10 mouse cellular contexts compared by ENCODE assay signal in genomic region chr11:115052206-115052605, GRCm38 (mm10). TPM values are rescaled to one million over a fixed set of nuclear protein-coding genes. Genes with fewer than 3 reads are reported as not detected.
DNase-seq lines count a peak whose midpoint lies in the region; ATAC-seq and TF ChIP-seq lines count a peak whose summit lies in the region.
"Had no signal": no experiment of that assay in that cellular context is flagged by ENCODE, and none has a peak within 500 bp of the region (broad histone marks: within the 10 kb centered on the region; RNA-seq: fewer than 3 reads in every experiment).

No protein-coding gene starts in this region.

- TF ChIP-seq EP300 in heart, postnatal 0 days (IDR thresholded peaks at IDR 0.05; ENCODE audit: low read depth): no peak

- peak; percentile 25 for DNase-seq in heart, postnatal 0 days (ENCODE audit: low spot score)
- peak; percentile 29 to 31 for DNase-seq in B cell, adult 2 months
- peak; percentile 30 for DNase-seq in c-Kit-positive CD71-positive TER-119-negative erythroid progenitor cells, embryonic 14.5 days (ENCODE audit: low read depth)
- peak; percentile 49 for DNase-seq in liver, embryonic 11.5 days (ENCODE audit: low spot score)
- peak; percentile 53 for DNase-seq in yolk sac, embryonic 10.5 days (ENCODE audit: low spot score)
- no peak for DNase-seq in layer of hippocampus, postnatal 10 days (ENCODE audit: low spot score in 2 of 2)

- H3K9me3 ChIP-seq in heart, postnatal 0 days (replicated peaks; ENCODE audit: control insufficient read depth, low read length): no peaks in the 10 kb centered on the region
- H3K9me3 ChIP-seq in heart, embryonic 11.5 days (replicated peaks; ENCODE audit: control insufficient read depth, low read length): no peaks in the 10 kb centered on the region
- no peaks in the 10 kb centered on the region for H3K9me3 ChIP-seq in liver, embryonic 11.5 days (ENCODE audit: control insufficient read depth, low read length)
- no peaks in the 10 kb centered on the region for H3K9me3 ChIP-seq in intestine, postnatal 0 days (ENCODE audit: control insufficient read depth)

- H3K36me3 ChIP-seq in heart, postnatal 0 days (replicated peaks; ENCODE audit: control insufficient read depth, insufficient read depth, low read length): no peaks in the 10 kb centered on the region
- H3K36me3 ChIP-seq in heart, embryonic 11.5 days (ENCODE audit: control insufficient read depth, insufficient read depth, low read length): no peaks in the 10 kb centered on the region
- no peaks in the 10 kb centered on the region for H3K36me3 ChIP-seq in liver, embryonic 11.5 days (ENCODE audit: control insufficient read depth, insufficient read depth, low read length)
- no peaks in the 10 kb centered on the region for H3K36me3 ChIP-seq in intestine, postnatal 0 days (ENCODE audit: control insufficient read depth, insufficient read depth)

- TF ChIP-seq CTCF in heart, postnatal 0 days (IDR thresholded peaks at IDR 0.05; ENCODE audit: low read depth): no peak
- TF ChIP-seq CTCF in intestine, postnatal 0 days (IDR thresholded peaks at IDR 0.05; ENCODE audit: low read depth): no peak

- no peak overlapping the region for H3K4me2 ChIP-seq in heart, postnatal 0 days (ENCODE audit: low read depth, low read length)
- no peak overlapping the region for H3K4me2 ChIP-seq in heart, embryonic 11.5 days
- H3K4me2 ChIP-seq in liver, embryonic 11.5 days: no peak overlapping the region
- H3K4me2 ChIP-seq in intestine, postnatal 0 days (replicated peaks; ENCODE audit: low read depth): no peak overlapping the region

- no peak overlapping the region for H3K27ac ChIP-seq in heart, postnatal 0 days (ENCODE audit: low read depth)
- no peak overlapping the region for H3K27ac ChIP-seq in heart, embryonic 11.5 days (ENCODE audit: low read depth, low read length)
- no peak overlapping the region for H3K27ac ChIP-seq in liver, embryonic 11.5 days (ENCODE audit: low read depth, low read length)
- H3K27ac ChIP-seq in intestine, postnatal 0 days (ENCODE audit: low read depth, low read length): no peak overlapping the region

- WGBS in heart, postnatal 0 days: 3% methylated on average over 9 of the region's 9 CpGs
- 4% methylated on average over 9 of the region's 9 CpGs for WGBS in heart, embryonic 11.5 days (ENCODE audit: insufficient replicate concordance)
- WGBS in liver, embryonic 11.5 days: 3% methylated on average over 9 of the region's 9 CpGs
- WGBS in intestine, postnatal 0 days: under 1% methylated on average over 9 of the region's 9 CpGs

- H3K9ac ChIP-seq in heart, postnatal 0 days (replicated peaks; ENCODE audit: low read depth, low read length): no peak overlapping the region
- no peak overlapping the region for H3K9ac ChIP-seq in heart, embryonic 11.5 days (ENCODE audit: low read depth, low read length)
- no peak overlapping the region for H3K9ac ChIP-seq in liver, embryonic 11.5 days (ENCODE audit: low read depth, low read length)
- no peak overlapping the region for H3K9ac ChIP-seq in intestine, postnatal 0 days (ENCODE audit: low read depth, low read length)

- no peaks in the 10 kb centered on the region for H3K4me1 ChIP-seq in heart, postnatal 0 days (ENCODE audit: control insufficient read depth, insufficient read depth)
- H3K4me1 ChIP-seq in heart, embryonic 11.5 days (ENCODE audit: control insufficient read depth, insufficient read depth, low read length): no peaks in the 10 kb centered on the region
- no peaks in the 10 kb centered on the region for H3K4me1 ChIP-seq in liver, embryonic 11.5 days (replicated peaks; ENCODE audit: control insufficient read depth, insufficient read depth, low read length)
- H3K4me1 ChIP-seq in intestine, postnatal 0 days (replicated peaks; ENCODE audit: control insufficient read depth, insufficient read depth, low read length): no peaks in the 10 kb centered on the region

- no peaks in the 10 kb centered on the region for H3K27me3 ChIP-seq in heart, postnatal 0 days (ENCODE audit: control insufficient read depth, insufficient read depth, low read length)
- H3K27me3 ChIP-seq in heart, embryonic 11.5 days (ENCODE audit: control insufficient read depth, insufficient read depth, low read length): no peaks in the 10 kb centered on the region
- no peaks in the 10 kb centered on the region for H3K27me3 ChIP-seq in liver, embryonic 11.5 days (replicated peaks; ENCODE audit: control insufficient read depth, insufficient read depth, low read length)
- H3K27me3 ChIP-seq in intestine, postnatal 0 days (replicated peaks; ENCODE audit: control insufficient read depth, insufficient read depth, low read length): no peaks in the 10 kb centered on the region

- no peak overlapping the region for H3K4me3 ChIP-seq in heart, postnatal 0 days (ENCODE audit: low read depth, low read length)
- no peak overlapping the region for H3K4me3 ChIP-seq in heart, embryonic 11.5 days (ENCODE audit: low read depth, low read length)
- H3K4me3 ChIP-seq in liver, embryonic 11.5 days (ENCODE audit: low read depth, low read length): no peak overlapping the region
- no peak overlapping the region for H3K4me3 ChIP-seq in intestine, postnatal 0 days (ENCODE audit: low read depth, low read length)

- no peak for ATAC-seq in heart, postnatal 0 days (ENCODE audit: insufficient read depth, low read depth)
- no peak for ATAC-seq in heart, embryonic 11.5 days (replicated peaks; ENCODE audit: insufficient number of reproducible peaks, low FRiP score, low TSS enrichment)
- no peak for ATAC-seq in liver, embryonic 11.5 days (replicated peaks; ENCODE audit: low FRiP score)
- ATAC-seq in intestine, postnatal 0 days: no peak

RNA-seq across cellular contexts. Expression of gene Cd300ld3, which starts 4.0 kb away (rescaled TPM):
- total RNA-seq in heart, postnatal 0 days (2014; rRNA removed; ENCODE audit: low replicate concordance): not detected in 2 replicates
- not detected in 2 replicates for polyA plus RNA-seq in heart, postnatal 0 days (2015; fragmentation: Nextera tagmentation; extraction: Ambion mirVana)
- polyA plus RNA-seq in heart, embryonic 11.5 days (2014; fragmentation: Nextera tagmentation; extraction: Ambion mirVana): not detected in 2 replicates
- polyA plus RNA-seq in liver, embryonic 11.5 days (2014; fragmentation: Nextera tagmentation; extraction: Ambion mirVana): not detected in 2 replicates
- polyA plus RNA-seq in intestine, postnatal 0 days (2015; fragmentation: Nextera tagmentation; extraction: Ambion mirVana): not detected in 2 replicates
- not detected for total RNA-seq in layer of hippocampus, postnatal 10 days (2021)

RNA-seq across cellular contexts. Expression of gene Cd300e, which starts 9.8 kb away (rescaled TPM):
- total RNA-seq in heart, postnatal 0 days (2014; rRNA removed; ENCODE audit: low replicate concordance): not detected in 2 replicates
- 0.07 TPM in 1 of 2 replicates, not detected in the other for polyA plus RNA-seq in heart, postnatal 0 days (2015; fragmentation: Nextera tagmentation; extraction: Ambion mirVana)
- polyA plus RNA-seq in heart, embryonic 11.5 days (2014; fragmentation: Nextera tagmentation; extraction: Ambion mirVana): not detected in 2 replicates
- polyA plus RNA-seq in liver, embryonic 11.5 days (2014; fragmentation: Nextera tagmentation; extraction: Ambion mirVana): 0.33 and 0.56 TPM in 2 replicates
- polyA plus RNA-seq in intestine, postnatal 0 days (2015; fragmentation: Nextera tagmentation; extraction: Ambion mirVana): 0.09 and 0.13 TPM in 2 replicates
- not detected for total RNA-seq in layer of hippocampus, postnatal 10 days (2021)

RNA-seq across cellular contexts. Expression of gene Cd300ld5, which starts 14.6 kb away (rescaled TPM):
- total RNA-seq in heart, postnatal 0 days (2014; rRNA removed; ENCODE audit: low replicate concordance): not detected in 2 replicates
- not detected in 2 replicates for polyA plus RNA-seq in heart, postnatal 0 days (2015; fragmentation: Nextera tagmentation; extraction: Ambion mirVana)
- not detected in 2 replicates for polyA plus RNA-seq in heart, embryonic 11.5 days (2014; fragmentation: Nextera tagmentation; extraction: Ambion mirVana)
- polyA plus RNA-seq in liver, embryonic 11.5 days (2014; fragmentation: Nextera tagmentation; extraction: Ambion mirVana): not detected in 2 replicates
- not detected in 2 replicates for polyA plus RNA-seq in intestine, postnatal 0 days (2015; fragmentation: Nextera tagmentation; extraction: Ambion mirVana)
- 1 to 10 TPM; 2.5 to 2.6 TPM for total RNA-seq in layer of hippocampus, postnatal 10 days (2021)
- polyA plus RNA-seq: large intestine, adult 2 months had no signal

RNA-seq across cellular contexts. Expression of gene Cd300ld4, which starts 25.4 kb away (rescaled TPM):
- total RNA-seq in heart, postnatal 0 days (2014; rRNA removed; ENCODE audit: low replicate concordance): not detected in 2 replicates
- polyA plus RNA-seq in heart, postnatal 0 days (2015; fragmentation: Nextera tagmentation; extraction: Ambion mirVana): not detected in 2 replicates
- not detected in 2 replicates for polyA plus RNA-seq in heart, embryonic 11.5 days (2014; fragmentation: Nextera tagmentation; extraction: Ambion mirVana)
- polyA plus RNA-seq in liver, embryonic 11.5 days (2014; fragmentation: Nextera tagmentation; extraction: Ambion mirVana): not detected in 2 replicates
- polyA plus RNA-seq in intestine, postnatal 0 days (2015; fragmentation: Nextera tagmentation; extraction: Ambion mirVana): not detected in 2 replicates
- not detected for total RNA-seq in layer of hippocampus, postnatal 10 days (2021)

RNA-seq across cellular contexts. Expression of gene Cd300ld2, which starts 36.2 kb away (rescaled TPM):
- not detected in 2 replicates for total RNA-seq in heart, postnatal 0 days (2014; rRNA removed; ENCODE audit: low replicate concordance)
- polyA plus RNA-seq in heart, postnatal 0 days (2015; fragmentation: Nextera tagmentation; extraction: Ambion mirVana): not detected in 2 replicates
- polyA plus RNA-seq in heart, embryonic 11.5 days (2014; fragmentation: Nextera tagmentation; extraction: Ambion mirVana): not detected in 2 replicates
- polyA plus RNA-seq in liver, embryonic 11.5 days (2014; fragmentation: Nextera tagmentation; extraction: Ambion mirVana): not detected in 2 replicates
- polyA plus RNA-seq in intestine, postnatal 0 days (2015; fragmentation: Nextera tagmentation; extraction: Ambion mirVana): not detected in 2 replicates
- total RNA-seq in layer of hippocampus, postnatal 10 days (2021): not detected
- total RNA-seq: adrenal gland, adult 18-20 months had no signal
- polyA plus RNA-seq: large intestine, adult 2 months had no signal

Comparison
In these comparisons a context has a peak if more than half of its experiments do, and no peak if none do; other contexts are left out.
1. DNase-seq: peak in heart, postnatal 0 days (single experiment), B cell, adult 2 months (2 of 2), c-Kit-positive CD71-positive TER-119-negative erythroid progenitor cells, embryonic 14.5 days (single experiment), liver, embryonic 11.5 days (single experiment) and yolk sac, embryonic 10.5 days (single experiment); none in layer of hippocampus, postnatal 10 days (0 of 2).